Mouse (Mus musculus): ENCODE data around the gene Atcay. TPM values are rescaled to one million over a fixed set of nuclear protein-coding genes. Genes with fewer than 3 reads are reported as not detected.

Gene Atcay
- polyA plus RNA-seq, 2 experiments from 2014 or later, result 4.0 to 5.0 TPM

Other genes starting within 250 kb of the Atcay start
- gene Gng7, start 215.9 kb downstream of the Atcay start, polyA plus RNA-seq (2017; shearing (Covaris generic)), result not detected
- under 1 TPM in 1 of 2 experiments, not detected in 1; 0.11 TPM for gene Diras1, start 205.2 kb downstream of the Atcay start, polyA plus RNA-seq (2017; shearing (Covaris generic))
- gene Slc39a3, start 193.4 kb downstream of the Atcay start, polyA plus RNA-seq (2017; shearing (Covaris generic)), result 1 to 10 TPM; 3.2 to 4.0 TPM
- 10 to 100 TPM; 54.7 to 68.3 TPM for gene Sgta, start 170.7 kb downstream of the Atcay start, polyA plus RNA-seq (2017; shearing (Covaris generic))
- 1 to 10 TPM; 2.8 to 4.5 TPM for gene Thop1, start 160.8 kb downstream of the Atcay start, polyA plus RNA-seq (2017; shearing (Covaris generic))
- gene Creb3l3, start 132.0 kb downstream of the Atcay start, polyA plus RNA-seq (2017; shearing (Covaris generic)), result not detected
- gene Map2k2, start 124.9 kb downstream of the Atcay start, polyA plus RNA-seq (2017; shearing (Covaris generic)), result 10 to 100 TPM; 21.3 to 26.5 TPM
- 10 to 100 TPM; 10.7 to 12.4 TPM for gene Zbtb7a, start 95.6 kb downstream of the Atcay start, polyA plus RNA-seq (2017; shearing (Covaris generic))
- gene Pias4, start 62.9 kb downstream of the Atcay start, polyA plus RNA-seq (2017; shearing (Covaris generic)), result 10 to 100 TPM; 17.6 to 23.8 TPM
- gene Eef2, start 54.2 kb downstream of the Atcay start, polyA plus RNA-seq (2017; shearing (Covaris generic)), result 1,000 to 10,000 TPM in 1 of 2 experiments, 100 to 1,000 TPM in 1; 933 to 1,303 TPM
- gene Dapk3, start 47.8 kb downstream of the Atcay start, polyA plus RNA-seq (2017; shearing (Covaris generic)), result 1 to 10 TPM; 4.1 to 4.9 TPM
- gene 4930442H23Rik, start 47.0 kb downstream of the Atcay start, polyA plus RNA-seq (2017; shearing (Covaris generic)), result not detected
- under 1 TPM in 1 of 2 experiments, not detected in 1; 0.17 TPM for gene Nmrk2, start 28.8 kb downstream of the Atcay start, polyA plus RNA-seq (2017; shearing (Covaris generic))
- gene Zfr2, start 2.3 kb upstream of the Atcay start, polyA plus RNA-seq (2017; shearing (Covaris generic)), result 1 to 10 TPM in 1 of 2 experiments, under 1 TPM in 1; 0.79 to 1.5 TPM
- gene Matk, start 22.1 kb upstream of the Atcay start, polyA plus RNA-seq (2017; shearing (Covaris generic)), result 10 to 100 TPM; 54.3 to 64.7 TPM
- 100 to 1,000 TPM; 148 to 166 TPM for gene Mrpl54, start 36.1 kb upstream of the Atcay start, polyA plus RNA-seq (2017; shearing (Covaris generic))
- 10 to 100 TPM; 10.2 to 18.0 TPM for gene Apba3, start 36.1 kb upstream of the Atcay start, polyA plus RNA-seq (2017; shearing (Covaris generic))
- 1 to 10 TPM; 2.4 to 3.1 TPM for gene Tjp3, start 60.7 kb upstream of the Atcay start, polyA plus RNA-seq (2017; shearing (Covaris generic))
- 10 to 100 TPM; 11.1 to 16.9 TPM for gene Pip5k1c, start 62.1 kb upstream of the Atcay start, polyA plus RNA-seq (2017; shearing (Covaris generic))
- 1 to 10 TPM; 5.1 to 5.7 TPM for gene Cactin, start 90.3 kb upstream of the Atcay start, polyA plus RNA-seq (2017; shearing (Covaris generic))
- 10 to 100 TPM; 20.9 to 21.4 TPM for gene Tbxa2r, start 97.9 kb upstream of the Atcay start, polyA plus RNA-seq (2017; shearing (Covaris generic))
- gene Gipc3, start 112.4 kb upstream of the Atcay start, polyA plus RNA-seq (2017; shearing (Covaris generic)), result not detected
- 10 to 100 TPM; 18.7 to 20.6 TPM for gene Hmg20b, start 119.6 kb upstream of the Atcay start, polyA plus RNA-seq (2017; shearing (Covaris generic))
- 1 to 10 TPM; 1.2 TPM for gene Mfsd12, start 126.7 kb upstream of the Atcay start, polyA plus RNA-seq (2017; shearing (Covaris generic))
- 1 to 10 TPM in 1 of 2 experiments, not detected in 1; 2.1 TPM for gene 4930404N11Rik, start 135.0 kb upstream of the Atcay start, polyA plus RNA-seq (2017; shearing (Covaris generic))
- 10 to 100 TPM; 19.3 to 20.1 TPM for gene Fzr1, start 147.7 kb upstream of the Atcay start, polyA plus RNA-seq (2017; shearing (Covaris generic))
- 10 to 100 TPM; 12.7 to 13.7 TPM for gene Dohh, start 153.6 kb upstream of the Atcay start, polyA plus RNA-seq (2017; shearing (Covaris generic))
- gene Gm48551, start 153.6 kb upstream of the Atcay start, polyA plus RNA-seq (2017; shearing (Covaris generic)), result 1 to 10 TPM; 1.1 to 1.2 TPM
- gene Gm48552, start 158.2 kb upstream of the Atcay start, polyA plus RNA-seq (2017; shearing (Covaris generic)), result 1 to 10 TPM in 1 of 2 experiments, not detected in 1; 1.4 TPM
- 10 to 100 TPM in 1 of 2 experiments, 1 to 10 TPM in 1; 7.3 to 13.3 TPM for gene Smim24, start 162.2 kb upstream of the Atcay start, polyA plus RNA-seq (2017; shearing (Covaris generic))
- gene Nfic, start 224.8 kb upstream of the Atcay start, polyA plus RNA-seq (2017; shearing (Covaris generic)), result 10 to 100 TPM; 15.2 to 16.0 TPM